Mouse (Mus musculus) embryonic facial prominence, embryonic 10.5 days (tissue): ENCODE measurements around the gene Ivd. TPM values are rescaled to one million over a fixed set of nuclear protein-coding genes. Genes with fewer than 3 reads are reported as not detected.

Source experiments
- DNase-seq: peaks from one replicate; pipeline ENCODE4 v3.0.0-alpha.2; 2017; ENCODE audit warnings: low spot score
- H3K27ac ChIP-seq: fragments of 300-500 bp; sonication (generic); replicated peaks from 2 replicates; pipeline ENCODE4 v1.5.1; 2016; ENCODE audit warnings: mild to moderate bottlenecking
- H3K27me3 ChIP-seq: fragments of 300-500 bp; sonication (generic); replicated peaks from 2 replicates; pipeline ENCODE4 v1.6.1; 2016; ENCODE audit warnings: low read depth, mild to moderate bottlenecking; ENCODE audit not compliant: poor library complexity, severe bottlenecking
- H3K36me3 ChIP-seq: fragments of 300-500 bp; sonication (generic); replicated peaks from 2 replicates; pipeline ENCODE4 v1.6.1; 2016; ENCODE audit warnings: mild to moderate bottlenecking, moderate library complexity
- H3K4me1 ChIP-seq: fragments of 300-500 bp; sonication (generic); 2 replicates; pipeline ENCODE4 v1.6.1; 2016
- H3K4me3 ChIP-seq: fragments of 300-500 bp; sonication (generic); 2 replicates; pipeline ENCODE4 v1.5.1; 2016; ENCODE audit warnings: mild to moderate bottlenecking, moderate library complexity
- H3K9me3 ChIP-seq: fragments of 300-500 bp; sonication (generic); 2 replicates; pipeline ENCODE4 v1.6.1; 2016; ENCODE audit warnings: mild to moderate bottlenecking
- WGBS: fragments of 180-500 bp; shearing (Covaris S2); methylation state at CpG from one replicate; pipeline ENCODE4 v1.1.7; 2016; 5-methylcytosine and 5-hydroxymethylcytosine counted together
- polyA plus RNA-seq: library from polyadenylated mRNA; unstranded; fragments of >200 nt; fragmentation: Nextera tagmentation; extraction: Ambion mirVana; gene quantifications from 2 replicates; pipeline ENCODE4 v1.2.1, GENCODE M21; 2016

Ivd gene
- polyA plus RNA-seq, 1 experiment from 2014 or later: 74.0 TPM

- Histone ChIP-seq H3K36me3 (no peaks in the 10 kb centered on the region), H3K27ac (no peak overlapping the region), H3K4me3 (no peak overlapping the region), H3K27me3 (peaks cover 76% of the 10 kb centered on the region), H3K4me1 (peaks cover 9% of the 10 kb centered on the region), H3K9me3 (no peaks in the 10 kb centered on the region)
- WGBS: 33% methylated on average over 14 of the region's 14 CpGs
- DNase-seq: no peak
Observed at GRCm38 (mm10) chr2:118887845-118888548, 26.2 kb downstream of the Ivd start.

- no peak overlapping the region for H3K27ac ChIP-seq
- H3K9me3 ChIP-seq: no peaks in the 10 kb centered on the region
- no peaks in the 10 kb centered on the region for H3K36me3 ChIP-seq
- peaks cover 9% of the 10 kb centered on the region for H3K4me1 ChIP-seq
- DNase-seq: no peak
- peaks cover 83% of the 10 kb centered on the region for H3K27me3 ChIP-seq
- WGBS: 92% methylated on average over 4 of the region's 4 CpGs
- H3K4me3 ChIP-seq: no peak overlapping the region
Observed at GRCm38 (mm10) chr2:118891173-118891572, 29.4 kb downstream of the Ivd start.

- peaks cover 95% of the 10 kb centered on the region for H3K27me3 ChIP-seq
- under 1% methylated on average over 38 of the region's 38 CpGs for WGBS
- peak overlapping the region; percentile 61 for H3K4me3 ChIP-seq
- peak; percentile 71 for DNase-seq
- H3K4me1 ChIP-seq: peaks cover 50% of the 10 kb centered on the region
- H3K36me3 ChIP-seq: no peaks in the 10 kb centered on the region
- 0 out of 2 replicates have a peak overlapping the region, but pooled peaks have one; percentile 20 for H3K27ac ChIP-seq
- H3K9me3 ChIP-seq: no peaks in the 10 kb centered on the region
Observed at GRCm38 (mm10) chr2:118895990-118896913, 34.5 kb downstream of the Ivd start.

GRCm38 (mm10) chr2:118896914-118897291 is 35.1 kb downstream of the Ivd start:
- H3K27me3 ChIP-seq: peaks cover 90% of the 10 kb centered on the region
- peak overlapping the region; percentile 61 for H3K4me3 ChIP-seq
- WGBS: 1% methylated on average over 13 of the region's 13 CpGs
- H3K9me3 ChIP-seq: no peaks in the 10 kb centered on the region
- no peaks in the 10 kb centered on the region for H3K36me3 ChIP-seq
- DNase-seq: no peak
- H3K27ac ChIP-seq: no peak overlapping the region
- peaks cover 54% of the 10 kb centered on the region for H3K4me1 ChIP-seq

GRCm38 (mm10) chr2:118897392-118897791 is 35.6 kb downstream of the Ivd start:
- Histone ChIP-seq H3K4me3 (peak overlapping the region; percentile 61), H3K36me3 (no peaks in the 10 kb centered on the region), H3K27me3 (peaks cover 86% of the 10 kb centered on the region), H3K9me3 (no peaks in the 10 kb centered on the region), H3K27ac (no peak overlapping the region), H3K4me1 (peaks cover 59% of the 10 kb centered on the region)
- peak; percentile 28 for DNase-seq
- under 1% methylated on average over 7 of the region's 7 CpGs for WGBS

- peak; percentile 23 for DNase-seq
- Histone ChIP-seq H3K36me3 (no peaks in the 10 kb centered on the region), H3K4me3 (peak overlapping the region; percentile 61), H3K4me1 (peaks cover 63% of the 10 kb centered on the region), H3K27ac (no peak overlapping the region), H3K27me3 (peaks cover 86% of the 10 kb centered on the region), H3K9me3 (no peaks in the 10 kb centered on the region)
- under 1% methylated on average over 11 of the region's 11 CpGs for WGBS
Observed at GRCm38 (mm10) chr2:118897808-118898207, 36.1 kb downstream of the Ivd start.

- WGBS: 2% methylated on average over 4 of the region's 4 CpGs
Observed at GRCm38 (mm10) chr2:118898771-118899170, 37.0 kb downstream of the Ivd start.

GRCm38 (mm10) chr2:118899306-118899705 is 37.6 kb downstream of the Ivd start:
- Histone ChIP-seq H3K4me1 (peaks cover 78% of the 10 kb centered on the region), H3K27me3 (peaks cover 86% of the 10 kb centered on the region), H3K9me3 (no peaks in the 10 kb centered on the region), H3K27ac (no peak overlapping the region), H3K36me3 (no peaks in the 10 kb centered on the region), H3K4me3 (peak overlapping the region; percentile 94; the same call in 1 of the 2 replicates)
- 12% methylated on average over 7 of the region's 7 CpGs for WGBS
- DNase-seq: no peak

More at GRCm38 (mm10) chr2:118898771-118899170, 37.0 kb downstream of the Ivd start:
- H3K4me3 ChIP-seq: peak overlapping the region; percentile 28
- peaks cover 73% of the 10 kb centered on the region for H3K4me1 ChIP-seq
- H3K27me3 ChIP-seq: peaks cover 86% of the 10 kb centered on the region
- no peak overlapping the region for H3K27ac ChIP-seq
- DNase-seq: peak; percentile 15
- H3K9me3 ChIP-seq: no peaks in the 10 kb centered on the region
- no peaks in the 10 kb centered on the region for H3K36me3 ChIP-seq

GRCm38 (mm10) chr2:118899981-118900825 is 38.4 kb downstream of the Ivd start, which contains the start of gene Bahd1:
Gene Bahd1, plus strand, starts transcription at chr2:118900377.
- H3K4me1 ChIP-seq: peaks cover 84% of the 10 kb centered on the region

GRCm38 (mm10) chr2:118900826-118901140 is 39.0 kb downstream of the Ivd start:
- no peaks in the 10 kb centered on the region for H3K9me3 ChIP-seq
- no peaks in the 10 kb centered on the region for H3K36me3 ChIP-seq
- peaks cover 86% of the 10 kb centered on the region for H3K4me1 ChIP-seq
- peak overlapping the region; percentile 90 for H3K27ac ChIP-seq
- peak overlapping the region; percentile 94 for H3K4me3 ChIP-seq
- 0% methylated on average over 11 of the region's 11 CpGs for WGBS
- H3K27me3 ChIP-seq: peaks cover 76% of the 10 kb centered on the region
- no peak for DNase-seq

More at GRCm38 (mm10) chr2:118899981-118900825, 38.4 kb downstream of the Ivd start, which contains the start of gene Bahd1:
- Histone ChIP-seq H3K27me3 (peaks cover 82% of the 10 kb centered on the region), H3K4me3 (peak within 1 kb of the TSS; percentile 94), H3K36me3 (no peaks in the 10 kb centered on the region), H3K9me3 (no peaks in the 10 kb centered on the region), H3K27ac (peak within 1 kb of the TSS; percentile 90)
- peak; percentile 70 for DNase-seq
- WGBS: under 1% methylated on average over 32 of the region's 32 CpGs

GRCm38 (mm10) chr2:118901175-118902031 is 39.6 kb downstream of the Ivd start:
- WGBS: under 1% methylated on average over 119 of the region's 120 CpGs

More at GRCm38 (mm10) chr2:118901175-118902031, 39.6 kb downstream of the Ivd start:
- peaks cover 80% of the 10 kb centered on the region for H3K4me1 ChIP-seq
- H3K9me3 ChIP-seq: no peaks in the 10 kb centered on the region
- H3K27me3 ChIP-seq: peaks cover 70% of the 10 kb centered on the region
- peak overlapping the region; percentile 94 for H3K4me3 ChIP-seq
- H3K27ac ChIP-seq: peak overlapping the region; percentile 90
- DNase-seq: peak; percentile 99
- no peaks in the 10 kb centered on the region for H3K36me3 ChIP-seq
